Mouse (Mus musculus) heart, embryonic 14.5 days (tissue): ENCODE measurements around the gene C1s2. TPM values are rescaled to one million over a fixed set of nuclear protein-coding genes. Genes with fewer than 3 reads are reported as not detected.

Experiments used
- polyA plus RNA-seq: library from polyadenylated mRNA; unstranded; fragments of >200 nt; fragmentation: Nextera tagmentation; extraction: Ambion mirVana; gene quantifications from 2 replicates; pipeline ENCODE4 v1.2.1, GENCODE M21; 2014

Gene C1s2
- polyA plus RNA-seq, 1 experiment from 2014 or later, result not detected

Other genes starting within 250 kb of the C1s2 start
- gene Pex5, start 221.0 kb downstream of the C1s2 start, polyA plus RNA-seq, result 20.8 and 22.8 TPM in 2 replicates
- gene Clstn3, start 171.3 kb downstream of the C1s2 start, polyA plus RNA-seq, result 0.49 and 1.5 TPM in 2 replicates
- 0.36 and 0.58 TPM in 2 replicates for gene C1rl, start 143.0 kb downstream of the C1s2 start, polyA plus RNA-seq
- gene C1ra, start 123.7 kb downstream of the C1s2 start, polyA plus RNA-seq, result 0.55 and 0.59 TPM in 2 replicates
- 0.07 and 0.26 TPM in 2 replicates for gene C1s1, start 93.7 kb downstream of the C1s2 start, polyA plus RNA-seq
- gene C1rb, start 65.8 kb downstream of the C1s2 start, polyA plus RNA-seq, result not detected in 2 replicates
- 45.0 and 47.7 TPM in 2 replicates for gene Lpcat3, start 26.9 kb upstream of the C1s2 start, polyA plus RNA-seq
- 114 and 117 TPM in 2 replicates for gene Emg1, start 76.1 kb upstream of the C1s2 start, polyA plus RNA-seq
- 295 and 326 TPM in 2 replicates for gene Phb2, start 76.3 kb upstream of the C1s2 start, polyA plus RNA-seq
- gene Ptpn6, start 102.6 kb upstream of the C1s2 start, polyA plus RNA-seq, result 4.9 and 8.6 TPM in 2 replicates
- gene Grcc10, start 105.3 kb upstream of the C1s2 start, polyA plus RNA-seq, result 449 and 503 TPM in 2 replicates
- gene Gm45234, start 119.9 kb upstream of the C1s2 start, polyA plus RNA-seq, result not detected in 2 replicates
- gene Atn1, start 120.4 kb upstream of the C1s2 start, polyA plus RNA-seq, result 6.2 and 9.3 TPM in 2 replicates
- gene Eno2, start 133.6 kb upstream of the C1s2 start, polyA plus RNA-seq, result 4.2 TPM in 2 replicates
- not detected in 2 replicates for gene Lrrc23, start 143.6 kb upstream of the C1s2 start, polyA plus RNA-seq
- gene Spsb2, start 172.6 kb upstream of the C1s2 start, polyA plus RNA-seq, result 4.0 and 5.7 TPM in 2 replicates
- gene Tpi1, start 178.2 kb upstream of the C1s2 start, polyA plus RNA-seq, result 1,486 and 1,545 TPM in 2 replicates
- 78.9 and 85.9 TPM in 2 replicates for gene Usp5, start 193.4 kb upstream of the C1s2 start, polyA plus RNA-seq
- gene Cdca3, start 193.5 kb upstream of the C1s2 start, polyA plus RNA-seq, result 126 and 139 TPM in 2 replicates
- 6.7 and 7.5 TPM in 2 replicates for gene Gnb3, start 204.2 kb upstream of the C1s2 start, polyA plus RNA-seq
- 18.7 and 20.5 TPM in 2 replicates for gene P3h3, start 221.7 kb upstream of the C1s2 start, polyA plus RNA-seq
- 0.71 and 0.86 TPM in 2 replicates for gene Gpr162, start 227.9 kb upstream of the C1s2 start, polyA plus RNA-seq